Mouse (Mus musculus): ENCODE results near the gene Epha6. TPM values are rescaled to one million over a fixed set of nuclear protein-coding genes. Genes with fewer than 3 reads are reported as not detected.

Epha6 gene
- polyA plus RNA-seq, 1 experiment: 3.8 TPM

DNA sequence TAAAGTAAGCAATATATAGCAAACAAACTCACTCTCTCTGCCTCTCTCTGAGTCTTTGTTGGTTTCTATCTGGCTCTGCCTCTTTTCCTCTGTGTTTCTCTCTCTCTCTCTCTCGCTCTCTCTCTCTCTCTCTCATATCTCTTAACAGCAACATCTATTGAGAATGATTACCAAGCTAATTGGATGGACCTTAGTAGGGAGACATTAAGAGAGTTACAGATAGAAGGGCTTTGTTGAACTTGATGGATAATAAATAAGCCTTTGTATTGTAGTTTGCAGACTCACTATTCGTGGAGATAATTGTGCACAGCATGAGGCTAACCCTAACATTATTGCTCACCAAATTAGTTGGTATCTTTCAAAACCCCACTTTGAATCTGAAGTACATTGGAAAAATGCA lies 34.8 kb downstream of the Epha6 start:
- no peak for TF ChIP-seq POLR2A (IDR thresholded peaks at IDR 0.05; ENCODE audit: borderline replicate concordance, insufficient read depth, low read length)
- TF ChIP-seq CTCF (IDR thresholded peaks at IDR 0.05; ENCODE audit: borderline replicate concordance, insufficient read depth, low read depth, low read length): no peak
- no peak for DNase-seq
- Histone ChIP-seq H3K27me3 (ENCODE audit: control insufficient read depth, insufficient read depth, low read length) (no peaks in the 10 kb centered on the region), H3K4me3 (replicated peaks; ENCODE audit: insufficient read depth, low read depth, low read length) (no peak overlapping the region), H3K4me1 (ENCODE audit: control insufficient read depth, insufficient read depth, low read length) (no peaks in the 10 kb centered on the region), H3K27ac (ENCODE audit: insufficient read depth, low read length) (no peak overlapping the region)
- WGBS: 50% methylated on average over 2 of the region's 2 CpGs

DNA sequence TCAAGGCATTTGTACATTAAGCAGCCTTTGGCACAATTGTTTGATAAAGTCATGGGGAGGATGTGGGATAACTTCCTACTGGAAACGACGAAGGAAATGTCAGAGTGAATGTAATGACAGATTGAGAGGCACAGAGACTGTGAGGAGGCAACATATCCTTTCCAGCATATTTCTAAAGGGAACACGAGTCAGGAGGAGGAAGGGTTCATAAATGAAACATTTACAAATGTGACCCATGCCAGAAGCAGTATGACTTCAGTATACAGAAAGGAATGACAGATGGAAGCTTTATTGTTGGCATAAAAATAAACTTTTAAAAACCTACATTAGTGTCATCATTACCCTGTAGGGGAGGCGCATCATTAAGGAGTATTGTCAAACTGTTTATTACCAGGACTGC lies 60.9 kb downstream of the Epha6 start:
- TF ChIP-seq POLR2A (IDR thresholded peaks at IDR 0.05; ENCODE audit: borderline replicate concordance, insufficient read depth, low read length): no peak
- TF ChIP-seq CTCF (IDR thresholded peaks at IDR 0.05; ENCODE audit: borderline replicate concordance, insufficient read depth, low read depth, low read length): no peak
- no peaks in the 10 kb centered on the region for H3K4me1 ChIP-seq (ENCODE audit: control insufficient read depth, insufficient read depth, low read length)
- WGBS: 26% methylated on average over 4 of the region's 4 CpGs
- H3K27ac ChIP-seq (ENCODE audit: insufficient read depth, low read length): no peak overlapping the region
- no peak for DNase-seq
- no peaks in the 10 kb centered on the region for H3K27me3 ChIP-seq (ENCODE audit: control insufficient read depth, insufficient read depth, low read length)
- H3K4me3 ChIP-seq (replicated peaks; ENCODE audit: insufficient read depth, low read depth, low read length): no peak overlapping the region

- no peak overlapping the region for H3K4me3 ChIP-seq (replicated peaks; ENCODE audit: insufficient read depth, low read depth, low read length)
- no peaks in the 10 kb centered on the region for H3K27me3 ChIP-seq (ENCODE audit: control insufficient read depth, insufficient read depth, low read length)
- H3K27ac ChIP-seq (ENCODE audit: insufficient read depth, low read length): no peak overlapping the region
- no peak for TF ChIP-seq POLR2A (IDR thresholded peaks at IDR 0.05; ENCODE audit: borderline replicate concordance, insufficient read depth, low read length)
- peak; percentile 21; the same call in 1 of the 2 replicates for TF ChIP-seq CTCF (IDR thresholded peaks at IDR 0.05; ENCODE audit: borderline replicate concordance, insufficient read depth, low read depth, low read length)
- DNase-seq: peak in 1 of 2 experiments; percentile 8
- no peaks in the 10 kb centered on the region for H3K4me1 ChIP-seq (ENCODE audit: control insufficient read depth, insufficient read depth, low read length)
These were observed 67.1 kb downstream of the Epha6 start for GRCm38 (mm10) chr16:60538233-60538632.

GRCm38 (mm10) chr16:60509707-60510106 lies 95.6 kb downstream of the Epha6 start:
- no peak for DNase-seq
- Histone ChIP-seq H3K4me1 (ENCODE audit: control insufficient read depth, insufficient read depth, low read length) (no peaks in the 10 kb centered on the region), H3K4me3 (replicated peaks; ENCODE audit: insufficient read depth, low read depth, low read length) (no peak overlapping the region), H3K27me3 (ENCODE audit: control insufficient read depth, insufficient read depth, low read length) (no peaks in the 10 kb centered on the region), H3K27ac (ENCODE audit: insufficient read depth, low read length) (no peak overlapping the region)
- WGBS: 56% methylated on average over 3 of the region's 3 CpGs
- TF ChIP-seq CTCF (IDR thresholded peaks at IDR 0.05; ENCODE audit: borderline replicate concordance, insufficient read depth, low read depth, low read length): no peak
- no peak for TF ChIP-seq POLR2A (IDR thresholded peaks at IDR 0.05; ENCODE audit: borderline replicate concordance, insufficient read depth, low read length)

DNA sequence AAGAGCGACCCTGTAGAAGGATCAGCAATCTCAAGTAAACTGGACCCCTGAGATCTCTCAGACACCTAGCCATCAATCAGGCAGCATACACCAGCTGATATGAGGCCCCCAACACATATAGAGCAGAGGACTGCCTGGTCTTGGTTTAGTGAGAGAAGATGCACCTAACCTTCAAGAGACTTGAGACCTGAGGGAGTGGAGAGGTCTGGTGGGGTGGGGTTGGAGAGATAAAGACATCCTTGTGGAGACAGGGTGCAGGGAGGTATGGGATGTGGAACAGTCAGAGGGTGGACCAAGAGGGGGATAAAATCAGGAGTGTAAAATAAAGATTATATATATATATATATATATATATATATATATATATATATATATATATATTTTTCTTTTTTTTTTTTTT lies 105.8 kb downstream of the Epha6 start:
- no peak overlapping the region for H3K27ac ChIP-seq (ENCODE audit: insufficient read depth, low read length)
- 98% methylated on average over 1 of the region's 1 CpGs for WGBS
- TF ChIP-seq POLR2A (IDR thresholded peaks at IDR 0.05; ENCODE audit: borderline replicate concordance, insufficient read depth, low read length) (no peak), CTCF (IDR thresholded peaks at IDR 0.05; ENCODE audit: borderline replicate concordance, insufficient read depth, low read depth, low read length) (no peak)

DNA sequence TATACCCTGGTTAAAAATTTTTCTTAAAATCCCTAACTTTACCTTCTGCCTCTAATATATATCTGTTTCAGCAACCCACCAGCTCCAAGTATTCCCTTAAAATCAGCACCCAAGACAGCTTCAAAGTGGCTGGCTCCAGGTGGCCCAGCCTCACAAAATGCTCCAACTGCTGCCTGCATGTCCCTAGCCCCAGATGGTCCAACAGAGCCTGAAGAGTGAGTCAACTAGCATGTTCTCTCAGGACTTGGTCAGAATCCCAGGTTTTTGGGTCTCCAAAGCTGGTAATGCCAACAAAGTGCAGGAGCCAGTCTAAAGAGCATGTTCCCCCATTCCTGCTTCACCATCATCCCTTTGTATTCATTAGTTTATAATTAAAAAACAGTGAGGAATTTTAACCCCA lies 129.6 kb downstream of the Epha6 start:
- TF ChIP-seq CTCF (IDR thresholded peaks at IDR 0.05; ENCODE audit: borderline replicate concordance, insufficient read depth, low read depth, low read length) (no peak), POLR2A (IDR thresholded peaks at IDR 0.05; ENCODE audit: borderline replicate concordance, insufficient read depth, low read length) (no peak)
- Histone ChIP-seq H3K27me3 (ENCODE audit: control insufficient read depth, insufficient read depth, low read length) (no peaks in the 10 kb centered on the region), H3K27ac (ENCODE audit: insufficient read depth, low read length) (no peak overlapping the region), H3K4me1 (ENCODE audit: control insufficient read depth, insufficient read depth, low read length) (no peaks in the 10 kb centered on the region), H3K4me3 (replicated peaks; ENCODE audit: insufficient read depth, low read depth, low read length) (no peak overlapping the region)
- DNase-seq: peak in 1 of 2 experiments; percentile 21

More for the DNA sequence above, 105.8 kb downstream of the Epha6 start:
- no peak for DNase-seq
- H3K4me1 ChIP-seq (ENCODE audit: control insufficient read depth, insufficient read depth, low read length): no peaks in the 10 kb centered on the region
- no peaks in the 10 kb centered on the region for H3K27me3 ChIP-seq (ENCODE audit: control insufficient read depth, insufficient read depth, low read length)
- H3K4me3 ChIP-seq (replicated peaks; ENCODE audit: insufficient read depth, low read depth, low read length): no peak overlapping the region

DNA sequence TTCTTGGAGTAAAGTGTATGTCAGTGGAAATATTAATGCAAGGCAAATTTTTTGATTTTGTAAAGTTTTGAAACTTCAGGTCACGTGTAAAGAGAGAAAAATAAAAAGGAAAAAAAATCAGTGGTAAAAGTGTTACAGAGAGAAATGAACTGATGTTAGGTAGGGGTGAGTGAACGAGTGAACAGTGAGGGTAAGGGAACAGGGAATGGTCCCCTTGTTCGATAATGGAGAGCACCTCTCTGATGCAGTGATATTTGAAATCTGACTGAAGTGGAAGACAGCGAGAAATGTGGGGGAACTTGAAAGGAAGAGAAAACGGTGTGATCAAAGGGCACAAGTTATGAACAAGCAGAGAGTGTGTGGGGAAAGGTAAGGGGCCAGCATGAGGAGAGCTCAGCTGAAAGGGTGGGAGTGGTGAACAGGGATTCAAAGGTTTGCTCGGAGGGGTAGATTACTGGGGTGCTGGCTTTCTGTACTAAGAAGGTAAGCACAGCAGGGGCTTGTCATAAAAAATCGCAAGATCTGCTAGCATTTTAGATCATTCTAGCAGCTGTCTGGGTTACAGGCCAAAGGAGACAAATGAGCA lies 137.0 kb downstream of the Epha6 start:
- H3K27me3 ChIP-seq (ENCODE audit: control insufficient read depth, insufficient read depth, low read length): no peaks in the 10 kb centered on the region
- no peak overlapping the region for H3K27ac ChIP-seq (ENCODE audit: insufficient read depth, low read length)
- no peak for DNase-seq
- H3K4me1 ChIP-seq (ENCODE audit: control insufficient read depth, insufficient read depth, low read length): no peaks in the 10 kb centered on the region
- 56% methylated on average over 7 of the region's 7 CpGs for WGBS
- TF ChIP-seq POLR2A (IDR thresholded peaks at IDR 0.05; ENCODE audit: borderline replicate concordance, insufficient read depth, low read length) (no peak), CTCF (IDR thresholded peaks at IDR 0.05; ENCODE audit: borderline replicate concordance, insufficient read depth, low read depth, low read length) (no peak)
- H3K4me3 ChIP-seq (replicated peaks; ENCODE audit: insufficient read depth, low read depth, low read length): no peak overlapping the region

- WGBS: 80% methylated on average over 1 of the region's 1 CpGs
- Histone ChIP-seq H3K4me1 (ENCODE audit: control insufficient read depth, insufficient read depth, low read length) (no peaks in the 10 kb centered on the region), H3K27ac (ENCODE audit: insufficient read depth, low read length) (no peak overlapping the region), H3K27me3 (ENCODE audit: control insufficient read depth, insufficient read depth, low read length) (no peaks in the 10 kb centered on the region), H3K4me3 (replicated peaks; ENCODE audit: insufficient read depth, low read depth, low read length) (no peak overlapping the region)
- no peak for DNase-seq
- TF ChIP-seq CTCF (IDR thresholded peaks at IDR 0.05; ENCODE audit: borderline replicate concordance, insufficient read depth, low read depth, low read length): no peak
- TF ChIP-seq POLR2A (IDR thresholded peaks at IDR 0.05; ENCODE audit: borderline replicate concordance, insufficient read depth, low read length): no peak
These were observed 170.0 kb downstream of the Epha6 start for GRCm38 (mm10) chr16:60435283-60435682.
